Mouse (Mus musculus) adrenal gland, postnatal 10 days (tissue): ENCODE results near the gene Ky. TPM values are rescaled to one million over a fixed set of nuclear protein-coding genes. Genes with fewer than 3 reads are reported as not detected.

Experiments used
- DNase-seq: peaks from one replicate; pipeline ENCODE4 v3.0.0; 2021; ENCODE audit warnings: mixed read lengths
- total RNA-seq, 2 experiments: library from RNA; stranded (reverse); gene quantifications; 2 replicates each; pipeline ENCODE4 v1.2.3; 2021

The Ky gene
- total RNA-seq, 2 experiments from 2014 or later: 1.3 to 6.9 TPM

GRCm38 (mm10) chr9:102549211-102549610 lies 43.7 kb downstream of the Ky start:
- no peak for DNase-seq

DNA sequence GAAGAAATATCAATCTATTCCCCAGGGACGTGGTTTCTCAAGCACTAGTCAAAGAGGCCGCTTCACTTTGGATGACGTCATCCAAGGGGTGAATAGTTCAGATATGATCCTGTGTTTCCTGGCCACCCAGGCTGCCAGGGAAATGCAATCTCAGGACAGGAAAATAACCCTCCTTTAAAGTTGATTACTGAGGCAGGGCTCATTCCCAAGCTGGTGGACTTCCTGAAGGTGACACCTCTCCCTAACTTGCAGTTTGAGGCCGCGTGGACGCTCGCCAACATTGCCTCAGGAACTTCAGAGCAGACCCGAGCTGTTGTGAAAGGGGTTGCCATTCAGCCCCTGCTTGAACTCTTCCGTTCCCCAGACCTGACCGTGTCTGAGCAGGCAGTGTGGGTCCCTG lies 46.2 kb downstream of the Ky start:
- no peak for DNase-seq

DNA sequence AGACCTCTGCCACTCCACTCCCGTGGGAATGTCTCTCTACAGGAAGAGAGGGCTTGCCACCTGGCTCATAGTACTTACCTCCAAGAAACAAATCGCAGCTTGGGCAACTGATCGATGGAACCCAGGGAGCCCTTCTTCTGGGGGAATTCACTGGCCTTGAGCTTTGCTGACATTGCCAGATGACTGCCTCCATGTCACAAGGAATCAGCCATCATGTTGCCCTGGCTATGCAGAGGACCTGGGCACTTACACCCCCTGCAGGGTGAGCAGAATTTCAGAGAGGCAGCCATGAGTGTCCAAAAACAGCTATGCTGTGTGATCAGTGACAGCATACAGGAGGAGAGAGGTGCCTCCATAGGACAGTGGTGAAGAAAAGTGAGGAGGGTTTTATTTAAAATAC lies 48.2 kb downstream of the Ky start:
- DNase-seq: no peak

- DNase-seq: no peak
Measured at GRCm38 (mm10) chr9:102558463-102558862, 52.9 kb downstream of the Ky start.

DNA sequence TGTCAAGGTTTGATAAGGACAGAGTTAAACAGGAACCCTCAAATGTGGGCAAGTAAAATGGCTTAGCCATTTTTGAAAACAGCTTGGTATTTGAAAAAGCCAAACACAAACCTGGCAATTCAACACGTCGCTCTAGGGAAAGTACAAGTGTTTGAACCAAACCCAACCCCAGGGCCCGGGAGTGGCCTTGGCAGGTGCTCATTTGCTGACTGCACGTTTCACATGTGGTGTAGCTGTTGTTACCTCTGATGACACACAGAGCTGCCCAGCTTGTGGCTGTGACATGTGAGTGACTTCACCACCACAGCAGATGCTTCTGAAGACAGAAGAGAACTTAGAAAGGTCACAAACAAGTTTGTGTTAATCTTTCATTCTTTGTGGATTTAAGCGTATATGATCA lies 67.3 kb downstream of the Ky start:
- no peak for DNase-seq

DNA sequence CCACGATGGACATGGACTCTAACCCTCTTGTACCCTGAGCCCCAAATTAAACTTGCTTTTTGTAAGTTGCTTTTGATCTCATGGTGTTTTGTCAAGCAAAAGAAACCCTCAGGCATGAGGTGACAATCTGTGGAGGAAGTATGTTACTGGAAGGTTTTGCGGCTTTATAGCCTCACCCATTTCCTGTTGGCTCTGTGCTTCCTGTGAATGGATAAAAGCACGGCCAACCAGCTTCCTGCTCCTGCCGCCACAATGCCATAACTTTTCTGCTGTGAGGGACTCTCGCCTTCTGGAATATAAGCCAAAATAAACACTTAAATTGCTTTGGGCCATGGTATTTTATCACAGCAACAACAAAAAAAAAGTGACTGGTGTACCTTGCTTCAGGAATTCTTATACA lies 71.9 kb downstream of the Ky start:
- DNase-seq: no peak

- DNase-seq: no peak
Measured at GRCm38 (mm10) chr9:102581921-102582469, 76.4 kb downstream of the Ky start.

- DNase-seq: no peak
Measured at GRCm38 (mm10) chr9:102587347-102587746, 81.8 kb downstream of the Ky start.

- DNase-seq: no peak
Measured at GRCm38 (mm10) chr9:102594667-102595393, 89.3 kb downstream of the Ky start.

Other genes with a start within 250 kb of the Ky start
- 1 to 10 TPM; 3.5 to 4.6 TPM for gene Ephb1, start 151.1 kb upstream of the Ky start, total RNA-seq
- gene Anapc13, start 120.5 kb downstream of the Ky start, total RNA-seq: 100 to 1,000 TPM; 291 to 319 TPM
- 10 to 100 TPM; 31.1 TPM for gene Cep63, start 120.8 kb downstream of the Ky start, total RNA-seq
- 100 to 1,000 TPM; 101 to 154 TPM for gene Amotl2, start 210.9 kb downstream of the Ky start, total RNA-seq